ENCODE assay signal across 1 mouse cellular context in the genomic region with DNA sequence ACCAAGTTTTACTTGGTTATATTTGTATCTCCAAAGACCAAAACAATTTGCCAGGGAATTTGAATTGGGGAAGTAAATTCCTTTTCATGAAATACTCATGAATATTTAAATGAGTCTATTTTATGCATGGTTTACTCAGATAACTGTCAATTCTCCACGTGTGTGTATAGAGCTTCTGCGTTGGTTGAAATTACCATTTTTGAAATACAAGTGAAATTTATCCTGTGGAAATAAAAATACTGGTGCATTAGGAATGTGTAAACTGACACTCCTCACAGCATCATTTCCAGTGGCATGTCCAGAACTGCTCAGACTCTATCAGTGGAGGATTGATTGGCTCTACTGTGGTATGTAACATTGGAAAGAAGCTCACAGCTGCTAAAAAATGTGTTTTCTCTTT.
TF ChIP-seq lines count a peak whose summit lies in the region.

No protein-coding gene starts in this region.

TF ChIP-seq in myocyte, 11 proteins besides CTCF, POLR2A, EP300 and RAD21 (continued from another document):
- no peak for TF ChIP-seq TCF12 (IDR thresholded peaks at IDR 0.05; ENCODE audit: insufficient read depth, poor library complexity, severe bottlenecking)
- TF ChIP-seq MYOG (IDR thresholded peaks at IDR 0.05; ENCODE audit: control insufficient read depth in 1 of 3, insufficient read depth in 1 of 3, insufficient read length in 2 of 3, low read depth in 2 of 3): no peak
- no peak for TF ChIP-seq CEBPB (IDR thresholded peaks at IDR 0.05; ENCODE audit: insufficient read depth, poor library complexity, severe bottlenecking)
- no peak for TF ChIP-seq USF1 (IDR thresholded peaks at IDR 0.05; ENCODE audit: low read depth)
- no peak for TF ChIP-seq E2F4 (IDR thresholded peaks at IDR 0.05; ENCODE audit: insufficient read depth)
- TF ChIP-seq MYOD1 (IDR thresholded peaks at IDR 0.05; ENCODE audit: control insufficient read depth in 1 of 3, insufficient read length in 2 of 3, low read depth in 2 of 3): no peak
- no peak for TF ChIP-seq REST (IDR thresholded peaks at IDR 0.05; ENCODE audit: insufficient read depth, insufficient read length)
- no peak for TF ChIP-seq SRF (IDR thresholded peaks at IDR 0.05; ENCODE audit: control insufficient read depth, insufficient read length, low read depth)
